Mouse (Mus musculus) natural killer cell, adult 2 months (primary cell): ENCODE data around the gene Znrf2.
A peak's percentile ranks its signal among the peaks of the same experiment; 100 is the strongest.
"Not testable (repeated sequence)": the region's sequence is repeated elsewhere in the genome, so short reads cannot be mapped to it uniquely, and the experiment has no call there.

Source experiments
- DNase-seq, 2 experiments: peaks; one replicate each; pipeline ENCODE4 v3.0.0; 2022; ENCODE audit warnings: low spot score in 2 of 2

Znrf2 gene

DNA sequence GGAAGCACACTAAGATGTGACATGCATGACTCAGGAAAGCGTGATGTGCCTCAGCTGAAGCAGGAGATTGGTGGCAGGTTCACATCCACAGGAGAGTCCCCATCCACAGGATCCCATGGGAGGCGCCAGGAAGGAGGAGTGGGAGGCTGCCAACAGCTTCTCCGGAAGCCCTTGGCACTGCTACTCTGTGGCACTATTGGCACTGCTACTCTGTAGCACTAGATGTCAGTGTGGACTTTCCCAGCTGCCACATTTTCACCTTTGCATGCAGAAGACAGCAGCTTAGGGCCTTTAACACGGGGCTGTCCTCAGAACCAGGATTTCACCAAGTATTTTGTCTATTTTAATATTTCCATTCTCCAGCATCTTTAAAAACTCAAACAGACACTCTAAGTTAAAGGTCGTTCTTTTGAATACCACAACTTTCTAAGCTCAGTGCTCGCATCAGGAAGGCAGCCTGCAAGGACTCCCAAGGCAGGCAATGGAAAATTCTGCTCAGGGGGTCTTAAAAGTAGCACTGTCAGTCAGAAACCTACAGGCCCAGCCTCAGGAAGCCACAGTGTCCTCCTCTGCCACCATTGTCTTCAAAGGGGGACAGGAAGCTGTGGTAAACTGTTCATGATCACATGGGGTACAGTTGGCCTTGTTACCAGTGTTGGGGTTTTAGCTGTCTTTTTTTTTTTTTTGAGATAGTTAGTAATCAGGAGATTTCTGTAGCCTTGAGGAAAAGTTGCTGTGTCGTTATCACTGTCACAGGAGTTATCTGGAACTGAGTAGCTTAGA, 7.0 kb upstream of the Znrf2 start:
- peak; percentile 55 to 78 for DNase-seq

DNA sequence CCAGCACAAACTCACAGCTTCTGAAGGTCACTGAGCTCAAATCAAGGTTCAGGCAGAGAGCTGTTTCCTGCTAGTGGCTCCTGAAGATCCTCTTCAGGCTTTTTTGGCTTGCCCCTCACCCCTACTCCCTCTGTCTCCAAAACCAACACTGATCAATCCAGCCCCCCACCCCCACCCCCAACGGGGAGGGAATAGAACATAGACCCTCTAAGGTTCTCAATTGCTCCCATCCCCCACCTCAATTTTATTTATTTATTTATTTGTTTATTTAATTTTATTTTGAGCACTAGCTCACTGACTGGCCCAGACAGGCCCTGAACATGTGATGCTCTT, 6.4 kb upstream of the Znrf2 start:
- no peak for DNase-seq

DNA sequence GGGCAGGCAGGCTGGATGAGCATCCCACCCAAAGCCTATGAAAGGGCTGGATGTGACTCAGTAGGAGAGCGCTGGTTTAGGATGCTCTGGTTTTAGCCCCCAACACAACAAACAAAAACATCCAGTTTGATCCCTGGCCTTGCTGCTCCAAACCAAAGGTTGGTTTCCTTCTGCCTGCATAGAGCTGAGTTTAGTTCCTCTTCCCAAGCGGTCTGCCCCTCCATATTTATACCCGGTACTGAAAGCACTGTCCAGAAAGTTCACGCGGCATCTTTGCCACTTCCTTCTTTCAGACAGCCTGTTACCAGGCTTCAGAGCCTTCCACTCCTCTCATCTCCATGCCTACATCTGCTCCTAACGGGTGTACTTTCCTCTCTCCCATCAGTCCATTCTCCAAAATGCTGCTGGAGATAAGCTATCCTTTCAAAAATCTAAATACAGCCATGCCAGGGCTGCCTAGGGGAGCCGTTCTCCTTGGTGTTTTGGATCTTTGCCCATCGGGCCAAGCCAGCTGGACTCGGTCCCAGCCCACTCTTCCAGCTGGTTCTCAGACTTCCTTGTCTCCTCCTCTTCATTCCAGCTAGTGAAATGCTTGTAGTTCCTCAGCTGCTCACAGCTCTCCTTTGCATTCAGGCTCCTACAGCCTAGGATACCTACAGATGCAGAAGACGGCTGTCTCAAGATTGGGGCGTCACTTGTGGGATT, 5.0 kb upstream of the Znrf2 start:
- peak in 1 of 2 experiments; percentile 28 for DNase-seq

DNA sequence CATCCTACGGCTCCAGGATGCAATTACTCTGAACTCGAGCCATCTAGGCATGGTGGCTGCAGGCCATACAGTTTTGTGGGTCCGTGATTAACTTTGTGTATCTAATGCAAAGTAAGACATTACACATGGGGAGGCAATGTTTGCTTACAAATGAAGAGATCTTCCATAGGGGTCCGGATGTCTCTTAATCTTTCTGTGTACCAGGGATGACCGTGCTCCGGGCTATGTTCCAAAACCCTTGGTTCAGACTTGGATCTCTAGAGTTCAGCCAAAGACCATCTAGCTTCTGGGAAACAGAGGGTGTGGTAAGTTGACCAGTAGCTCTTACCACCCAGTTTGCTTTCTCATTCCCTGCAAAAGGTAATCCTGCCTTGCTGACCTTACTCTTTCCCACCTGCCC, 4.4 kb upstream of the Znrf2 start:
- DNase-seq: no peak

DNA sequence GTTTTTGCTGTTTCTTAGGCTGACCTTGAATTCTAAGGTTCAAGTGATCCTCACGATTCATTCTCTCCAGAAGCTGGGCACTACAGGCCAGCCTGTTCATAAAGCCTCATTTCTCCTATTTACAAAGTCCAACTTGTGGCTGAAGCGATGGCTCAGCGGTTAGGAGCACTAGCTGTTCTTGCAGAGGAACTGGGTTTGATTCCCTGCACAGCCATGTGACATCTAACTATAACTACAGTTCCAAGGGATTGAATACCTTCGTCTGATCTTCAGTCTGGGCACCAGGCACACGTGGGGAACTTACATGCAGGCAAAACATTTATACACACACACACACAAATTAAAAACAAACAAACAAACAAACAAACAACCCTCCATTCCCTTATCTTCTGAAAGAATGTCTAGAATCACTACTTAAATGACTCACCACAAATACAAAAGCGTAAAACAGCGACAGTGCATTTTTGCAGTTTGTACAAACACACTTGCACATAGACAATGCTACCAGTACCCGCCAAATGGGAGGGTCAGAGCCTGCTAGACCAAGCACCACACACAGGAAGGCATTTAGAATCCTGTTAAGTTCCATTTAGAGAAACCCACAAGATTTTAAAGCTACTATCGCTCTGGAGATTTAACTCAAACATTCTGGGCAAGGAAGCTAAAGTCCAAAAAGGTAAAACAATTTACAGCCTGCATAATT, 1.1 kb upstream of the Znrf2 start:
- no peak for DNase-seq

DNA sequence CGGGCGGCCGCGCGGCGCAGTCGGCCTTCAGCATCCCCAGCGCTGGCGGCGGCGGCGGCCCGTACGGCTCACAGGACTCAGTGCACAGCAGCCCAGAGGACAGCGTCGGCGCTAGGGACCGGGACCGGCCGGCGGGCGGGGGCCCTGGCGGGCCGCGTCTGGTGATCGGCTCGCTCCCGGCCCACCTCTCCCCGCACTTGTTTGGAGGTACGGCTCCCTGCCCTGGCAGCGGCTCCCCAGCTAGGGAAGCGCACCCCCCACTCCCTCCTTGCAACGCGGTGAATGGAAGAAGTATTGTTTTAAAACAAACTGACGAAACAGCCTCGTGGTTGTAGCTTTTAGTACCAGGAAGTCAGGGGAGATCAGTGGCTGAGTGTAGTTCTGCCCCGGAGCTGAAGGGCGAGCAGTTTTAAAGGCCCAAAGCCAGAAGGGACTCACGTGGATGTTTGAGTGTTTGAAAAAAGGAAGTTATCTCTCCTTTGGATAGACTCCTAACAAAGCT, 601 bp downstream of the Znrf2 start:
- DNase-seq: peak; percentile 71 to 80

DNA sequence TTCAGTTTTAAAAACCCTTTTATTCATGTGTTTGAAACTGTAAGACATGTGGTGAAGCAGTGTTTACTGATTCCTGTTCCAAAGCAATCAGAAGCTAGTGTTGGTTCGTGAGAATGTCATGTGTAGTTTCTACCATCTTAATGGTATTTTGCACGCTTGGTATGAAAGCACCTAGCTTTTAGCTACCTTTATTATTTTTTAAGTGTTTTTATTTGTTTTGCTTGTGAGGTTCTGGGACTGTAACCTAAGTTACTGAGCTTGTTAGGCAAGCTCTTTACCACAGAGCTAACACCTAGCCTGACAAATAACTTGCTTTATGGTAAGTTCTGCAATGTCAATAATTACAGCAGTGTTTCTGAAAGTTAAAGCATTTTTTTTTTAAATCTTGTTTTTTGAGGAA, 1.7 kb downstream of the Znrf2 start:
- no peak for DNase-seq

DNA sequence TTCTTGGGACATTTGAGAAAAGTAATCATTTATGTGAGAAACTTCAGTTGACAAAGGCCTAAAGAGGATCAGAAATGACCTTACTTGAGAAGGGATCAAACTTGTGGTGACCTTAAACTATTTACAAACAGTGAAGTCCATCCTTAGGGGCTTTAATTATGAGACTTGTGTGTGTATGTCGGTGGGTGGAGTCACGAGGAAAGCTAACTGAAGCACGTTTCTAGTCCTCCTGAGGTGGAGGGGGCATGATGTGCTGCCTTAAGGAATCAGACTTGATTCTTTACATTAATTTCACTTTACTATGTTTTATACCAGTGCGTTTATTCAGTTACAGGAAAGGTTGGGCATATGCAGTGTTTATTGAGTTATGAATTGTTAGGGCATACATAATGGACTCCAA, 2.6 kb downstream of the Znrf2 start:
- no peak for DNase-seq

DNA sequence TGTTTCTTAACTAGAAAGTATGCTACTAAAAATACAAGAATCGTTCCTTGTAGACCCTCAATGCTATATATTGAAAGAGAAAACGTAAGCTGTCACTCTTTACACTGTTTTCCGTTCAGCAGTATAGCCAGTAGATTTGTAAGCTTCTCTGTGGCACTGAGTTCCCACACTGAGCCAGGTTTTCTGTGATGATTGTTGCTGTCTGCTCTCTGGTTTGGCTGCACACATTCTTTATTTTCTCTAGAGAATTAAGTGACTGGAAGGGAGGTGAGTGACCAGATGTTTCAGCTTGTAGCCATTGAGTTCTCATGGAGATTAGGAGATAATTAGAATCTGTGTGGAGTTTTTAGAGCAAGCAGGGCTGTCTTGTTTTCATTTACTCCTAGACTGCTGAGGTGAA, 3.0 kb downstream of the Znrf2 start:
- no peak for DNase-seq

DNA sequence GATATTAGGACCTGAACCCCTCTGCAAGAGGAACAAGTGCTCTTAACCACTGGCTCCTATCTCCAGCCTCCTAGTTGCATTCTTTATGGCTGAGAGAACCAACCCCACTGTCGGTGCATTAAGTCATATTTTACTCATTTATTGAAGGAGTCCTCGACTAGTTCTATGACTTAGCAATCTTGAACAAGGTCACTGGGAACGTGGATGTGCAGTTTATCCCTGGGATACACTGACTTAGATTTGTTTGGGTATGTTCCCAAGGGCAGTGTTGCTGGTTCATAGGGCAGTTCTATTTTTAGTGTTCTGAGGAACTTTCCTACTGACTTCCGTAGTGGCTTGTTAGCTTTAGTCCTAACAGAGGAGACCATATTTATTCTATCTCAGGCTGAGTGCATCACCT, 5.6 kb downstream of the Znrf2 start:
- DNase-seq: no peak

DNA sequence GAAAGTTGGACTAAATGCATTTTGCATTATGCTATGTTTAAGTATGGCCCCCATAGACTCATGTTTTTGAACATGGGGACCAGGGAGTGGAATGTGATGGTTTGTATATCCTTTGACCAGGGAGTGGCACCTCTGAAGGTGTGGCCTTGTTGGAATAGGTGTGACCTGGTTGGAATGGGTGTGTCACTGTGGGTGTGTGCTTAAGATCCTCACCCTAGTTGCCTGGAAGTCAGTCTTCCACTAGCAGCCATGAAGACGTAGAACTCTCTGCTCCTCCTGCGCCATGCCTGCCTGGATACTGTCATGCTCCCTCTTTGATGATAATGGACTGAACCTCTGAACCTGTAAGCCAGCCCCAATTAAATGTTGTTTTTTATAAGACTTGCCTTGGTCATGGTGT, 7.8 kb downstream of the Znrf2 start:
- DNase-seq: not testable (repeated sequence)

DNA sequence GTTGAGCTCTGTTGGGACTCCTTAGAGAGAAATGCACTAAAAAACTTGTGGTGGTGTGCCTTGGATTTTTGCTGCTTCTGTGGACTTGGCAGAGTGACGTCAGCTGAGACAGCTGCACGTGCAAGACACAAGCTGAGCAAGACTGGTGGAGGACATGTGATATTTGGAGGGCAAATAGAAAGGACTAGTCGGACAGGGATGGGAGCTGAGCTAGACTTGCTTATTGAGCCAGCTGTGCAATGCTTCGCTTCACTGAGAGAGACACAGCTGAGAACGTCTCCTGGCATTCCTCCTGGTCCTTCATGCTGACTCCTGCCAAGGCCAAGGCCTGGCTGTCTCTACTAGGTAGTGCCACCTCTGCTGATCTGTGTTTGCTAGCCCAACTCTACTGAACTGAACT, 10.8 kb downstream of the Znrf2 start:
- no peak for DNase-seq

DNA sequence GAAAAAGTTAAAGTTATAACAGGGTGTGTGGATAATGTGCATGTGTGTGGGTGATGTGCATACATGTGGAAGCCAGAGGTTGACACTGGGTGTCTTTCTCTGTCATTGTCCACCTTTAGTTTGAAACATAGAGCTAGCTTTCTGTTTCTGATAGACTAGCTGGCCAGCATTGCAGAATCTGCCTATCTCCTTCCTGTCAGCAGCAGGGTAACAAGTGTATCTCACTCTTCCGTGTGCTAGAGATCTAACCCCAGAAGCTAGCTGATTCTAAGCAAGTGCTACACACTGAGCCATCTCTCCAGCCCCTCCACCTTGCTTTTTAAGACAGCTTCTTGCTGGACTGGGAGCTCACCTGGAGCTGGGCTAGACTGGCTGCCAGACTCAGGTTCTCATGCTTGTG, 11.6 kb downstream of the Znrf2 start:
- no peak for DNase-seq

DNA sequence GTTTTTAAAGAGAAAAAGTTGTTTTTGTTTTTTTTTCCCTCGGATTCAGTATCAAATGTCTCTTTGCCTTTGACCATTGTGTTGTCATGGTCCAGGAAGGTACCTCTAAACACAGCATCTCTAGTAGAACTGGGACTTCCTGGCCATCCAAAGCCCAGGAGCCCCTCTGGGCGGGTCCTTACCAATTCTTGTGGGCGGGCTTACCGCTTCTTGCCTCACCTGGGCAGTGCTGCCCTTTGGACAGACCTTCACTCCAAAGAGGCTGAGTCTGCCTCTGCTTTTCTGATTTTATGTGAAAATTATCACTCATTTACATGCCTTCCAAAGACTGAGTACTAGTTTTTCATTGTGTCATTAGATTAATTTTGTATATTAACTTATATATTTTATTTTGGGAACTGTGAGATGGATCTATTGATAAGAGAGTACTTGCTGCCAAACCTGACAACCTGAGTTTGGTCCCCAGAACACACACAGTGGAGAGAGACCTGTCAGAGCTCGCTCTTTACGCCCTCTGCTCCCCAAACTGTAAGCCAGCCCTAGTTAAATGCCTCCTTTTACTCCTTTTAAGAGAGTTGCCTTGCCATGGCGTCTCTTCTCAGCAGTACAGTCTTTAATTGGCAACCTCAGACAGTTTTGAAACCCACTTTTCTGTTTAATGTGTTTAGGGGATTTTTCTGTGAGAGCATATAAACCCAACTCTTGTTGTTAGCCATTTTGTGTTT, 13.5 kb downstream of the Znrf2 start:
- no peak for DNase-seq

DNA sequence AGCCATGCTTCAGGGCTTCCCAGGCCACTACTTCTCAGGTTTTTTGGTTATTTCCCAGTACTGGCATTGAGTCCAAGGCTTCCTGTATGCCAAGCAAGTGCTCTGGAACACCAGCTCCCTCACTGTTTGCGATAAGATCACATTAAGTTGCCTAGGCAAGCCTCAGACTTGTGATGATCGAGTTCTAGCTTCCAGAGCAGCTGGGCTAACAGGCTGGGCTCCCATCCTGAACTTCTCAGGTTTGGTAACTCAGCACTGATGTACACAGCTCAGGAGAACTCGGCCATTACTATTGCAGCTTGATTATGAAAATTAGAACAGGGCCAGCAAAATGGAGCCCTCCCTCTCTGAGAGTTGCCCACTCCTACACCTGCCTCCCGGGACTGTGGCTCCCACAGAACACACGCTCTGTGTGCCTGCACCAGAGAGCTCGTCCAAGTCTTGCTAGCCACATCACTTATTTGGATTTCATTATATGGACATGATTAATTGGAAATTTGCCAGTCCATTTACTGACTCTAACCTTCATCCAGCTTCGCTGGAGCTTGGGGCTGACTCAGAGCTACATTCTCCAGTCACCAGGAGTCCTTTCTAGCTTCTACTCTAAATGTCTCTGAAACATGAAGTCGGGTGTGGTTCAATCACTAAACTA, 14.5 kb downstream of the Znrf2 start:
- DNase-seq: no peak

DNA sequence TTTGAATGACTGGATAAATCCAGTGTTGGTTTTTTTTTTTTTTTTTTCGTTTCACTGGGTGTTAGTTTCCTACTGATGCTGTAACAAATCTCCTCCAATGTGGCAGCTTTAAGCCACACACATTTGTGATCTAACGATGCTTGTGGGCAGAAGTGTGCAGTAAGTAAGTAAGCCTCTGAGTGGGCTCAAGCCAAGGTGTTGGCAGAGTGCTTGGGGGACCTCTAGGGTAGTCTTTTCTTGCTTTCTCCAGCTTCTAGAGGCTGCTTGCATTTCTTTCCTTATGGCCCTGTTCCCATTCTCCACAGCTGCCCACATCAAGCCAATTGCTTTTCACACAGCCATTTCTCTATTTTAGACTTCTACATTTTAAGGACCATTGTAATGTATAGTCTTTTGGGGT, 16.7 kb downstream of the Znrf2 start:
- DNase-seq: no peak

DNA sequence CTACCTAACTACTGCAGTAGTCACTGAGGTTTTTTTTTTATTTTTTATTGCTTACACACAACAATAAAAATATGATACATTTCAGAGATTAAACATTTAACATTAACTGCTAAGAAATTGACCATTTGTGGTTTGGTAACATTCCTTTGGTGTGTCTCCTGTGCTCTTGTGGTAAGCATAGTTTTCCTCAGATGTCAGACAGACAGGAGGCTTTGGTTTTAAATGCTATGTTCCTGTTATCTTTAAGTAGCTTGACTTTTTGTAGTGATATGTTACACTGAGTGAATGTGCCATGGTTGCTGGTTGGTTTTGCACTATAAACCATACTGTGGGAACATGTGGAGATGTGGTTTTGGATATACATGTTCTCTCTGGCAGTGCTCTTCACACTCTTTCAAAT, 19.9 kb downstream of the Znrf2 start:
- no peak for DNase-seq

DNA sequence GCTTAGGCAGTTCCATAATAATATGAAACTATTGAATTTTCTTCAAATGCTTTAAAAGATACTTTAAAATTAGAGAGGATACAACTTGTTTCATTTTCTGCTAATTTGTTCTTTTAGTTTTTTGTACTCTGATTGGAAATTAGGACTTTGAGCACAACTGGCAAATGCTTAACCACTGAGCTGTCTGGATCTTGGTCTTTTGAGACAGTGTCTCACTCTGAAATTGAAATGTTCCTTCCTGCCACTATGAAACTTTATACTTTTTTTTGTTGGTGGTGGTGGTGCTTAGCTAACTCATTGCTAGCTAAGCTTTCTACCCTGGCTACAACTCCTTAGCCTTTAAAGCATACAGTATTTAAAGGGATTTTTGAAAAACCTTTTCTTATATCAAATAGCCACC, 24.7 kb downstream of the Znrf2 start:
- DNase-seq: no peak

DNA sequence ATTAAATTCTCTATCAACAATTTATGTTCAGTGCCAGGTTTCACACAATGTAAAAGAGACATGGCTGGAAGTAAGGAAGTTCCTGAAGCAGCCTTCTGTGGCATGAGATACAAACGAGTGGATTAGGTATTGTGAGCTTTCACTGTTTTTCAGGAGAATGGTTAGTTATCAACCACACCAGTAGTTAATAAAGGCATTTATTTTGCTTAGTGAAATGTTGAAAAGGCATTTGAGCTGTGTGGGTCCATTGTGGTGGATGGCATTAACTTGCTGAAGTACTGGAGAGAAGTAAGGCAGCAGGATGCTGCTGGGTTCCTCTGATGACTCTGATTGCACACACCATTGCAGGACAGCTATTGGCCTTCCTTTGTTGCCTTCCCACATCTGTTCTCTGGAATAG, 25.3 kb downstream of the Znrf2 start:
- DNase-seq: no peak

DNA sequence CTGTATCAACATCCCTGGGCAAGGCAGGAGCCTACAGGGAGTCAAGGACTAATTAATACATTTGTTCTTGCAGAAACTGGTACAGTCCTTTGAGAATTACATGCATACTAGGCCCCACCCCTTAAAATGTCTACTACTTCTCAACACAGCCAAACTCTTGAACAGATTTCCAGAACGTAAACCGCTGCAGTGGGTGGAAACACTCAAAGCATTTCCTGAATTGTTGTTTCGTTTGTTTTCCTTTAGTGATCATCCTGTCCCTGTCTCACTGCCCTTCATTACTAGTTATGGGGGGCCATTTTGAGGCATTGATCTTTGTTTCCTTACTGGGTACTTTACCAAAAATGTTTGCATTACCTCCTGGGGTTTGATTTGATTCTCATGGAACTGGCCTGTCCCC, 31.8 kb downstream of the Znrf2 start:
- no peak for DNase-seq
